Mouse (Mus musculus): ENCODE measurements at regions not wholly inside any gene's neighbourhood (a gene's known extent, or its start where the extent isn't known, plus 50 kb on each side); places are given as distances from the start of the nearest gene placed in this dataset.

DNA sequence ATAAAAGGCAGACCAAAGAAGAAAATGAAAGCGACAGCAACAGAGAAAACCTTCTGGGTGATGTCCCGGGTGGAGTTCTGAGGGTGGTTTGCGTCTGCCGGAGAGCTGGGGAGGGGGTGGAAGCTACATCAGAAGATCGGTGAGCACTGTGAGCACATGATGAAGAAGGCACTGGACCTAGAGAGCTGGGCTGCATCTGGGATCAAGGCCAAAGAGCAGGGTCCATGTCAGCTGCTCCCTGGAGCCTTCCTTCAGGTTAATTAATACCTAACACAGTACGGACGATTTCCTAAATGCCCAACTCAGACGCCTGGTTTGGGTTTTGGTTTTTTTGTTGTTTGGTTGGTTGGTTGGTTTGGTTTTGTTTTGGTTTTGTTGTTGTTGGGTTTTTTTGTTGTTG lies 228.6 kb upstream of the Zfp637 start:
- in situ Hi-C loops (cut with MboI, MseI) = no loop called here

DNA sequence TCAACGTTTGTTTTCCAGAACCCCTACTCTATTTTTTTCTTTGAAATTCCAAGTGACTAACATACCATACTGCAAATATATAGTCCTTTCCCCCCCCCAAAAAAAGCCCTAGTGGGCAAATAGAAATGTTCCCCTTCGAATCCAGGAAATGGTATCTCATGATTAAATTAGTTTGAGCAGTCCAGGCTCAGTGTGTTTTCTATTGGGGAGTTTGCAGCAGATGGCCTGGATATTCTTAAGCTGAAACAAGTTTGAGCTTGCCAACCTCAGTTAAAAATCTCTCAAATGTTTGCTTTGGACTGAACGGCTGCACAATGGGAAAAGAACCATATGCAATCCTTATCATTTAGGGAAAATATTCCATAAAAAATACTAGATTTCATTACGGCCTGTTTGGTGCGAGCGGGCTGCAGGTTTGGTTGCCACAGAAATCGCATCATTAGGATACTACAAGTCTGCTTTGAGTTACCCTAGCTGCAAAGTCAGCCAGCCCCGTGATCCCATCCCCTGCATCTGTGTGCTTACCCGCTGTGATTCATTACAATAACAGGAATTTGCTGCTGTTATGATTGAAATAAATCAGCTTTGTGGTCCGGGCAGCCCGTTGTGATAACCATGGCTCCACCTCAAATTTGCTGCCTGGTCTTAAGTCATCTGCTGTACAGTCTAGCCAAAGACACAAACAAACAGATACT lies 227.2 kb upstream of the Zfp637 start:
- in situ Hi-C loops (cut with MboI, MseI) = no loop called here

DNA sequence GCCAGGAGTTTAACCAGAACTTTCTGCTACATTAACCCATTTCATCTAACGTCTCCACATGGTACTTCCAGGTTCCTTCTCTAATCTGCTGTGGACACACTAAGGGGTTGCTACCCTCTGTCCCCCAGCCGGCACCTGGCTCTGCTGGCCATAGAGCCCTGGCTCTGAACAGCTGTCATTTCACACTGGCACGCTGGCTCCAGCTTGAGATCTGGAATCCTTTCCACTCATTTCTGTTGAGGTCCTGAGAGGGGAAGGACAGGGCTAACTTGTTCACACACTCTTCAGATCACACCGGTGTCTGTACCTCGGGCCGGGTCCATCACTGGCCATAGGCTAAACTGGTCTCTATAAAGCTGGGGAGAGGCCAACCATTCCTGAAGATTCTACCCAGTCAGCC lies 226.6 kb upstream of the Zfp637 start:
- in situ Hi-C loops (cut with MboI, MseI) = no loop called here

DNA sequence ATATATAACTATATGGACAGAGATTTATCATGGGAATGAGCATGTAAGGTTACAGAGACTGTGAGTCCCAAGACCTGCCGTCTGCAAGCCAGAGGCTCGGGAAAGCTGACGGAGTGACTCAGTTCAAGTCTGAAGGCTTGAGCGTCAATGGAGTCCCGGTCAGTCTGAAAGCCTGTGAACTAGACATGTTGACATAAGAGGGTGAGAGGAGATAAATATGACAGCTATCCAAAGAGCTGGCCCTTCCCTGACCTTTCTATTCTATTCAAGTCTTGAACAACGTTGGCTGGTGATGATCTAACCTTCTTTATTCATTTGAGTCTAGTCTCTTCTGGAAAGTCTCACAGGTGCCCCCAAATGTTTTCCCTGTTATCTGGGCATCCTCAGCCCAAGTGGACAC lies 223.8 kb upstream of the Zfp637 start:
- in situ Hi-C loops (cut with MboI, MseI) = no loop called here

DNA sequence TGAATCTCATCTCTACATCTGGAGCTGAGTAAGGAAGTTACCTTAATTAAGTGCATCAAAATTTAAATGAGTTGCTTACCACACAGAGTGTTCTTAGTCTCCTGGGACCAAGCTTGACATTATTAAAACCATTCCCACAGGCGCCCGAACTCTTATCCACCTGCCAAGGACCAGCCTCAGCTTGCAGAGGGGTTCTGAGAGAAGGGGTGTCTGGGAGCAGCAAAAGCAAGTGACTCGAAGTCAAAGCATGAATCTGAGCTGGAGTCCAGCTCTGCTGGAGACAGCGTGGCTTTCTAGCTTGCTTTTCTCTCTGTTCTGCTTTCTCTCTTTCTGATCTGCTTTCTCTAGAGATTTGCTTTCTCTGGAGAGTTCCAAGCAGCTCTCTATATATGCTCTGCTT lies 223.0 kb upstream of the Zfp637 start:
- in situ Hi-C loops (cut with MboI, MseI) = no loop called here

DNA sequence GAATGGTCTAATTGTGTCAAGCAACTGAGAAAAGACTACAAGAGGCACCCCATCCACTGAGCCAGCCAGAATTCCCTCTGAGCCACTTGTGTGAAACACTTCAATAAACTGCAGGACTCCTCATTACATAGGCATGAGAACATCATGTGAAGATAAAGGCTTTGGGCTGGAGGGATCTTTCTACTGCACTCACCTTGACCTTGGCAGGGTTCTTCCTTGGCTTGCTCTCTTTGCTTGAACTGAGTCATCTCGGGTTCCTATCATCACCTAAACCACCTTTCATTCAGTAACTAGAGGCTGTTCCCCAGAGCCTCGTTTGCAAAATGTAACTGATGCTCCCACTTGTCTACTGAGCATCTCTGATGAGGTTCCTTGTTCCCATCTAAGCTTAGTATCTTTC lies 221.4 kb upstream of the Zfp637 start:
- in situ Hi-C loops (cut with MboI, MseI) = no loop called here

DNA sequence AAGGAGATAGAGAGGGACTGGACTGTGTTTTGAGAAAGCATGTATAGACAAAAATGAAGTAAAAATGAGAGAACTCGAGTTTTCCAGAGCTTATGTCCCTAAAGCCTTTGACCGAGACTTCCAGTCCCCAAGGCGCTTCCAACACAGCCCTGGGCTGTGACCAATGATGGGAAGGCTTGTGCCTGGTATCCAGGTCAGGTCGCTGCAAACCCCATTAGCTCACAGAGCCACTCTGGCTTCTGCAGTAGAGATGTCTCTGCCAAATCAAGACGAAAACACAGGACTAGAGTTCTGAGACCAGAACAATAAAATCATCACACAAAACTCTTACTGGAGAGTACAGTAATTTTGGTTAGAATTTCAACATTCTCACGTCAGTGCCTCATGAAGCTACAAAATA lies 218.5 kb upstream of the Zfp637 start:
- in situ Hi-C loops (cut with MboI, MseI) = no loop called here

DNA sequence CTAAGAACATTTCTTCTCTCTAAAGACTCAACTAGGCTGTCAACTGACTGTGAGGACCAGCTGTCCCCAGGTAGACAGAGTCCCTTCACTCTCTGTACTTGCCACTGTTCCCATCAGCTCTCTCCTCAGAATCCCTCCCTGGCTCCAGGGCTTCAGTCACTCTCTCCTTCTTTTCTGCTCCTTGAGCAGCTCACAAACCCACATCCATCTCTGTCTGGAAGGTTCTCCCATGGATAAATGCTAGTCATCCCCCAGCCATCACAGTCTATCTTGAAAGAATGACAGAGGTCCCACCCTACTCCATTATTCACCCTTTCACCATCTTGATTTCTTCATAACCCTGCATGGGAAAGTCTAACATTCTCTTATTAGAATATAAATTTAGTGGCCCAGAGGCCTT lies 218.0 kb upstream of the Zfp637 start:
- in situ Hi-C loops (cut with MboI, MseI) = no loop called here

DNA sequence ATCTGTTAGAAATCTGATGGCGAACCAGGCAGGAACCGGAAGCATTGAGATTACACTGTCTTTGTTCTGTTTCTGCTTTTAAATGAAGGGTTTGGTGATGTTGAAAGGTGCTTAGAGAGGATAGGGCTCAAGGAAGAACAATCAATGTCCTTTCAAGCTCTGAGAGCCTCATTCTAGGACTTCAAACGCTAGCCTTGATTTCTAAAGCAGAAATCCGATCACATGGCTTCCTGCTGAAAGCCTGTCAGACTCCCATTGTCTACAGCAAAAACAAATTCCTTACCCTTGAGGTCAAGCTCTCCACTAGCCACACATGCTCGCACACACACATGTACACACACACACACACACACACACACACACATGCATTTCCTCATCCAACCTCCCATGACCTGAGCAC lies 215.3 kb upstream of the Zfp637 start:
- in situ Hi-C loops (cut with MboI, MseI) = no loop called here

DNA sequence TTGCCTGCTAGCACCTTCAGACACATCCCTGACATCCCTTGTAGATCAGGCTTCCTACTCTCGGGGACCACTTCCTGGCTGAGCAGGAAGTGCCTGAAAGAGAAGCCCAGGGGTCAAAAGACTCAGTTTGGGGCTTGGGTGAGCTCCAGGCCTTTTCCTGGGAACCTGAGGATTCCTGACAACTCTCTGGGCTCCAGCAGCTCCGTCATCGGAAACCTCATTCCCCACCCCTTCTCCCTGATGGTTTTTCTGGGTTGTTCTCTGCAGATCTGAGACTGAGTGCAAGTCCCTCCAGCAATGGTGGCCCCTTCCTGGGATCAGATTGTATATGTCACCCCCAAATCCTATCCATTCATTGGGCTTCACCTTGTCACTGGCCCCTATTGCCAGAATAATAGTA lies 213.5 kb upstream of the Zfp637 start:
- in situ Hi-C loops (cut with MboI, MseI) = no loop called here

DNA sequence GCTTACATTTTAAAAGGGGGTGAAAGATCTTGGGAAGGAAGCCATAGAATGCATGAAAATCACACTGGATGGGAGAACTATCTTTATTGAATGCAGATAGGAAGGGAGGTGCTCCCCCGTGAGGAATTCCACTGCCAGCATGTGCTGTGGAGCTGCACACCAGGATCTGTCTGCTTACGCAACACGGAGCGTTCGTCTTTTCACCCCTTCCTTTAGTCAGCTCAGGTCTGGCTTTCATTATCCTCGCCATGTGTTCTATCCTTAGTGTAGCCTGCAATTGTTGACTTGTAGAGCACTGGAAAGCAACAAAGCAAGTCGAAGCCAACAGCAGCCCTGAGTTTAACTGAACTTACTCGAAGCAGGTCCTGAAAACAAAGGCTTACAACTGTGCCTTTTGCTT lies 194.4 kb upstream of the Zfp637 start:
- in situ Hi-C loops (cut with MboI, MseI) = no loop called here

DNA sequence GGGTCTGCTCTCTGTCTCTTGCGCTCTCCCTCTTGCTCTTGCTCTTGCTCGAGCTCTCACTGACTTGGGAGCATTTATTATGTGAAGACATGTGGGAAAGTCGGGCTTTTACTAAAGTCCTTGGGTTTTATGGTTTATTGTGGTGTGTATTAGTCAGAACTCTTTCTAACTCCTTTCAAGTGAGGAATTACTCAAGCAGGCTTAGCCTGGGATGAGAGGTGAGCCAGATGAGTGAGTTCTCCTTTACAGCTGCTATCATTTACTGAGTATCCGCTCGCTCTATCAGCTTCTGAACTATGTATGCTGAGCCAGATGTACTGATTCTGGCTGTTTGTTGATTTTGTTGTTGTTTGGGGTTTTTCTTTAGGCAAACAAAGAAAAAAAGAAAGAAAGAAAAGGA lies 190.4 kb upstream of the Zfp637 start:
- in situ Hi-C loops (cut with MboI, MseI) = no loop called here

DNA sequence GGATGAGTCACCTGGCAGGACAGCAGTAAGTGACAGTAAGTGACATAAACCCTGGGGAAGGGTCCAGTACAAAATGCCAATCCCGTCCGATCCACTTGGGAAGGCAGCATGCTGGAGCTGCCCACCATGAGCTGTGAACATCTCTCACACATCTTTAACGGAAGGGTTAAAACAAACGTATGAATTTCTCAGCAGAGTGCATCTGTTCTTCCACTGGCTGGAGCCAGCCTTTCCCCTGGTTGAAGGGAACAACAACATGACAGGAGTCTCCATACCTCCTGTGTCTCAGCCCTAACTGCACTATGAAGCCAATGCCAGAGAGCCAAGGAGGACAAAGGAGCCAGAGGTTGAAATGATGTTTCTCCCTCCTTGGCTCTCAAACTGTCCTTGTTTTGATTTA lies 189.4 kb upstream of the Zfp637 start:
- in situ Hi-C loops (cut with MboI, MseI) = no loop called here

DNA sequence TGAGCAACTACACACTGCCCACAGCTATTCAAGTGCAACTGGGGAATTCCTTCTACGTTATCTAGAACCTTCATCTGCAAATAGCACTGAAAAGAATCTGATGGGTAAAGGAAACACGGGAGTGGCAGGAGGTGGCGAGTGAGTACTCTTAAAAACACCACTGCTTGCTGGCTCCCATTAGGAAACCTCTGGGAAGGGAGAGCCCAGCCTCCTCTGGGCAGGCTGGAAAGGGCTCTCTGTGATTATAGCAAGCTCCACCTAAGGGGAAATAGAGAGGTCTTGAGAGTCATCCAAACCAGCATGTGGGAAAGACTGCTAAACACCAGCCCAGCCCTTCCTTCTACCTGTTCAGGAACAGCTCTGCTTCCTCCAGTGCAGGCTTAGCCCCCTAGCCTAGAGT lies 189.0 kb upstream of the Zfp637 start:
- in situ Hi-C loops (cut with MboI, MseI) = no loop called here

DNA sequence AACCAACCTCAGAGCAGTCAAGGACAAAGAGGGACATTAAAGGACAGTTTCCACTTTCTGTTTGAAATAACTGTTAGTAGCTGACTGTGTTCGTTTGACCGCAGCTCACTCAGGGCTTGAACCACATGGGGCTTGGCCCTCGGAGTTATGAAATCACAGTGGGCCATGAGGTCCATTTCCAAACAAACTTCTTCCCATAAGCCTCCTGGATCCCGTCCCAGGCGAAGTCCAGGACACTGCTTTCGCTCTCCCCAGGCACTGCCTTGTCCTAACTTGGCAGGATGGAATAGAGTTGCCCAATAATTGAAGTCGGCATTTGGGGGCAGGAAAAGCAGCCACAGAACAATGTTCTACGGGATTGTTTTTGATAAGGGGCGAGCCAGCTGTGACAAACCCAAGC lies 188.1 kb upstream of the Zfp637 start:
- in situ Hi-C loops (cut with MboI, MseI) = no loop called here

DNA sequence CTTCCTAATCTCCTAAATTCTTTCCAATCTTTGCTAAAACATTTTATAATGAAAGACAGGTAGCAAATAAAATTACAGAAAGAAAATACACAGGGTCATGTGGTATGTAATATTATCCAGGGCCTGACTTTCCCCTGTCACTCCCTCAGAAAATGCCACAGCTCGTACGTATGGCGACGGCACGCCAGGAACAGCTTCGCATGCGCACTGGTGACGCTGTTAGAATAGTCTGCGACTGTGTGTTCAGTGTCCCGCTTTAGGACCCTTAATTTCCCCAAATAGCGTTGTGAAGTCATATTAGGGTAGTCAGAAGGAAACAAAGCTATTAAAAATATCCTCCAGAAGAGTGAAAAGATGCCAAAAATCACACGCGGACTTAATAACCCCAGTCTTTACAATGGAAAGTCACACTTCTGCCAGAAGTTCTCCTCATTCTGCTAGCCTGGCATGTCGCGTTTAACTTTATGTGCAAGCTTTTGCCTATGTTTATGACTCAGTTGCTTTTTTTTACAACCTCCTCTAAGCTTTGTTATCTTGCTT lies 187.0 kb upstream of the Zfp637 start:
- in situ Hi-C loops (cut with MboI, MseI) = no loop called here

DNA sequence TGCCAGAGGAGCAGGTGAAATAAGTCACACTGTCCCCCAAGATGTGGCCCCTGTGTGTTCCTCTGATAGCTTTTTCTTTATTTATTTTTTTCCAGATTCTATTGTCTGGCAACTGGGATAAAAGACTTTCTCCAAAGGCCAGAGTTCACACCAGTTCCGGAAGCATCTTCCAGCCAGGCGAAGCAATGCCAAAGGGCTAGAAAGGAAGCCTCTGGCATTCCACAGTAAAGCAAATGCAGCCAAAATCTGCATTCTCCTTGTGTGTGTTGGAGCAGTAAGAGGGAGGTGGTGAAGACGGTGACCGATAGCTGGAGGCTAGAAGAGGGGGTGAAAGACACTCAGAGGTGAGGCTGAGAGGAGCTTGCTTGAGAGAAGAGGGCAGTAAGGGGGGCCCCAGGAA lies 185.0 kb upstream of the Zfp637 start:
- in situ Hi-C loops (cut with MboI, MseI) = no loop called here

DNA sequence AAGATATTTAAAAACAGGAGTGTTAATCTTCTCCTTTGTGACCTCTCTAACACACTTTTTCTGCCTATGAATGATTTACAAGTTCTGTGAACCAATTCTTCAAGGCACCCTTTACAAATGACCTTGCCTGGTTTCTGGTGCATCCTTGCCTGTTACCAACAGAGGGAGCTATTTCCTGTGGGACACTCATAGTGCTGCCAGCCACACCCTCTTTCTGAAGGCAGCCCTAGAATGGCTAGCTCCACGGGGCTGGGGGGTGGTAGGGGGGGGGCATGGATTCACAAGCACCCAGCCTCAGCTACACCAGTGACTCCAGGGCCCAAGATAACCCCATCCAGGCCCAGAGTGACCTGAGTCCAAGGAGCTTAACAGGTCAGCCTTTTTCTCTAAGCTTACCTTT lies 180.4 kb upstream of the Zfp637 start:
- in situ Hi-C loops (cut with MboI, MseI) = no loop called here

DNA sequence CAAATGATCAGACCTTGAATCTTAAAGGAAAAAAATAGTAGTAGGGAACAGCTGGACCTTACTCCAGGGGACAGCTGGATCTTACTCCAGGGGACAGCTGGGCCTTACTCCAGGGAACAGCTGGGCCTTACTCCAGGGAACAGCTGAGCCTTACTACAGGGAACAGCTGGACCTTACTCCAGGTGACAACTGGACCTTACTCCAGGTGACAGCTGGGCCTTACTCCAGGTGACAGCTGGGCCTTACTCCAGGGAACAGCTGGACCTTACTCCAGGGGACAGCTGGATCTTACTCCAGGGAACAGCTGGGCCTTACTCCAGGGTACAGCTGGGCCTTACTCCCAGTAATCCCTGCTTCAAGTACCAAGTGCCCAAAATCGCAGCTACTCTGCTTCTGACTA lies 178.3 kb upstream of the Zfp637 start:
- in situ Hi-C loops (cut with MboI, MseI) = no loop called here

DNA sequence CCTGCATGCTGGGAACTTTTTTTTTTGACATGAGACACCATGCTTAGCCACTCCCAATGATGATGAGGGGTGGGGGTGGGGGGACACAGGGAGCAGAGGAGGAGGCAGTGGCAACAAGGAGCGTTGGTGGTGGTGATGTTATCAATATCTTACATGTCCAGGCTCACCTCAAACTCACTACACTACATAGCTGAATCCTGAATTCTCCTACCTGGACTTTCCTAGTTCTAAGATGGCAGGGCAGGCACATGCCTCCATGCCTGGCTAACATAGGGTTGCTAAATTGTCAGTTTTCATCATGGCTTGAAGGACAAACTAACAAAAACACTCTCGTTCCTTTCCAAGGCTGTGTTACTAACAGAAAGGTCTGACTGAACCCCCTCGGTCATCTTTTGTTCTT lies 170.6 kb upstream of the Zfp637 start:
- in situ Hi-C loops (cut with MboI, MseI) = loop anchor here (5.0 kb wide), 1 partner anchor 157 kb away; no protein-coding TSS in a partner anchor

DNA sequence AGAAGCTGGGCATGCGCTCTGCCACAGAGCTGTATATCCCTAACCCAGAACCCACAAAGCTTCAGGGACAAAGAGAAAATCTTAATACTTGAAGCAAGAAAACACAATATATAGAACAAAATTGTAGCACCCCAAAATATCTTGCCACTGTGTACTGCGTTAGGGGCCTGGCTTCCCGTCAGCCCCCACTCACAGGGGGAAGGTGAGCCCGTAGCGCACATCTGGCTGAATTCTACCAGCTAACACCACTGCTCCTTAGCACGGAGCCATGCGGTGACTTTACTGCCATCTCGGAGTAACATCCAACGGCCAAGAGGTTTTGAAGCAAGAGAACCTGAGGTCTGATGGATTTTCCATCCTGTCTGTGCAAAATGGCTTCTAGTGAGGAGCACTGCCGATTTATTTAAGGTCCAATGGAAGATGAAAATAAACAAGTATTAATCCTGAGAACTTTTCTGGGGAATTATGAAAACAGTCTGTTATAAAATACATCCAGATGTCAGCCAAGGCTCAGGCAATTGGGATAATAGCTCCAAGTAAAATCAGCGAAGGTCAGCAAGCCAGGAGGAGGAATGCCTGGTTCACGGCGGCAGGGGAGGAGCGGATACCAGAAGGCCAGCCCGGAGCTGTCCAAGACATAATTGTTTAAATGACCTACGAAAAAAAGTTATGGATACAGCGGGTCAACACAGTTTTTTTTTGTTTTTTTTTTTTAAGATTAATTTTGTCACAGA lies 170.0 kb upstream of the Zfp637 start:
- in situ Hi-C loops (cut with MboI, MseI) = loop anchor here (5.0 kb wide), 1 partner anchor 156 kb away; no protein-coding TSS in a partner anchor

DNA sequence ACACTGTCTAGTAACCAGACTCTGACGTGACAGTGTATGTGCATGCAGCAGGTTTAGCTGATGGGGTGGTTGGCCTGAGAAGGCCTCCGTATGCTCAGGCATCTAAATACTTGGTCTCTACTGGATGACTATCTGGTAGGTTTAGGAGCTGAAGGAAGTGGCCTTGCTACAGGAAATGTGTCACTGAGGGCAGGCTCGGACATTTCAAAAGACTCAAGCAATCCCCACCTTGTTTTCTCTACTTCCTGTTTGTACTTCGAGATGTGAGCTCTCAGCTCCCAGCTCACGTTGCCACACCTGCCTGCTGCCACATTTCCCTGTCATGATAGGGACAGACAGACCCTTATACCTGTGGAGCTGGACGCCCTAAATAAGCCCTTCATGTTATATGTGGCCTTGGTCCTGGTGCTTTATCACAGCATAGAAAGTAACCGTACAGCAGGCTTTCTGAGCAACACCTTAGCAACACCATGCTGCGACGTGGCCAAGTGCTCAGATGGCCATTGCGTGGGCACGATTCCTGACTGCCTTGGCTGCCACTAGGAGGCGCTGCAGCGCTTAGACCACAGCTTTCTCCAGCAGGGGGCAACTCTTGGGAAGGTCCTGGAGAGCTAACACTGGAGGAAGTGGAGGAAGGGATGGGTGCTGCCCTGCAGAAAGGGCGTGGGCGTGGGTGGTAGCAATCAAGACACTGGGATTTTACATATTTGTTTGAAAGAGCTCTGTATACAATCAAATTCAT lies 165.8 kb upstream of the Zfp637 start:
- in situ Hi-C loops (cut with MboI, MseI) = no loop called here
